Mouse (Mus musculus) left cerebral cortex, adult 18-20 months (tissue): ENCODE results near the gene Spopl. TPM values are rescaled to one million over a fixed set of nuclear protein-coding genes. Genes with fewer than 3 reads are reported as not detected.
"Not testable (repeated sequence)": the region's sequence is repeated elsewhere in the genome, so short reads cannot be mapped to it uniquely, and the experiment has no call there.

Source experiments
- DNase-seq, 2 experiments: peaks; one replicate each; pipeline ENCODE4 v3.0.0; 2021 to 2022; ENCODE audit warnings: low spot score in 2 of 2, mixed read lengths in 1 of 2
- long read RNA-seq, 2 experiments: library from polyadenylated mRNA; stranded (forward); transcript quantifications; one replicate each; pipeline ENCODE4 v2.0.0; 2021
- total RNA-seq, 2 experiments: library from RNA; stranded (reverse); gene quantifications; 2 replicates each; pipeline ENCODE4 v1.2.3; 2021

The Spopl gene
- total RNA-seq = 10 to 100 TPM; 27.8 to 31.1 TPM
- long read RNA-seq, experiment 1, full-length matches to known transcripts = 9 of 12 reads
- long read RNA-seq, experiment 1, partial matches to known transcripts = 0 of 12 reads
- long read RNA-seq, experiment 1, other reads (novel, unspliced or antisense) = 3 of 12 reads
- long read RNA-seq, experiment 2, full-length matches to known transcripts = 6 of 6 reads
- long read RNA-seq, experiment 2, partial matches to known transcripts = 0 of 6 reads
- long read RNA-seq, experiment 2, other reads (novel, unspliced or antisense) = 0 of 6 reads

GRCm38 (mm10) chr2:23571302-23572156 is at the start of gene Spopl:
Spopl (minus strand) TSS chr2:23572106.
- DNase-seq = peak; percentile 90 to 93

GRCm38 (mm10) chr2:23620128-23620527 is 48.2 kb upstream of the Spopl start:
- no peak for DNase-seq

- no peak for DNase-seq
These were observed 46.1 kb upstream of the Spopl start for GRCm38 (mm10) chr2:23617989-23618388.

- no peak for DNase-seq
These were observed 33.5 kb upstream of the Spopl start for GRCm38 (mm10) chr2:23605391-23605790.

GRCm38 (mm10) chr2:23588769-23589168 is 16.9 kb upstream of the Spopl start:
- DNase-seq = no peak

GRCm38 (mm10) chr2:23572157-23572532 is 239 bp upstream of the Spopl start:
- DNase-seq = not testable (repeated sequence)

- DNase-seq = no peak
These were observed 1.3 kb downstream of the Spopl start for GRCm38 (mm10) chr2:23570563-23570962.

GRCm38 (mm10) chr2:23568775-23569174 is 3.1 kb downstream of the Spopl start:
- DNase-seq = no peak

- DNase-seq = no peak
These were observed 6.7 kb downstream of the Spopl start for GRCm38 (mm10) chr2:23565081-23565801.

GRCm38 (mm10) chr2:23562898-23563297 is 9.0 kb downstream of the Spopl start:
- DNase-seq = no peak

- no peak for DNase-seq
These were observed 12.7 kb downstream of the Spopl start for GRCm38 (mm10) chr2:23559186-23559585.

GRCm38 (mm10) chr2:23551235-23551634 is 20.7 kb downstream of the Spopl start:
- DNase-seq = no peak

- no peak for DNase-seq
These were observed 24.7 kb downstream of the Spopl start for GRCm38 (mm10) chr2:23547220-23547619.

GRCm38 (mm10) chr2:23539967-23540366 is 31.9 kb downstream of the Spopl start:
- no peak for DNase-seq

GRCm38 (mm10) chr2:23527717-23528116 is 44.2 kb downstream of the Spopl start:
- not testable (repeated sequence) for DNase-seq

- DNase-seq = no peak
These were observed 66.8 kb downstream of the Spopl start for GRCm38 (mm10) chr2:23505141-23505540.

GRCm38 (mm10) chr2:23481715-23482114 is 90.2 kb downstream of the Spopl start:
- DNase-seq = no peak

- DNase-seq = no peak
These were observed 104.4 kb downstream of the Spopl start for GRCm38 (mm10) chr2:23467471-23467870.

- DNase-seq = no peak
These were observed 114.5 kb downstream of the Spopl start for GRCm38 (mm10) chr2:23457452-23457851.
